Mouse (Mus musculus) embryonic facial prominence, embryonic 12.5 days (tissue): ENCODE measurements at regions not wholly inside any gene's neighbourhood (a gene's known extent, or its start where the extent isn't known, plus 50 kb on each side); places are given as distances from the start of the nearest gene placed in this dataset.
A peak's percentile ranks its signal among the peaks of the same experiment; 100 is the strongest.

Source experiments
- ATAC-seq: fragments of 200-750 bp; cut with Nextera tagmentation; 2 replicates; pipeline ENCODE4 v1.8.0; 2017; ENCODE audit not compliant: insufficient number of reproducible peaks, insufficient read depth, low FRiP score, low TSS enrichment
- H3K27ac ChIP-seq: fragments of 300-500 bp; sonication (generic); 2 replicates; pipeline ENCODE4 v1.5.1; 2016; ENCODE audit warnings: mild to moderate bottlenecking
- H3K27me3 ChIP-seq: fragments of 300-500 bp; sonication (generic); 2 replicates; pipeline ENCODE4 v1.6.1; 2016; ENCODE audit warnings: mild to moderate bottlenecking, moderate library complexity
- H3K36me3 ChIP-seq: fragments of 300-500 bp; sonication (generic); 2 replicates; pipeline ENCODE4 v1.6.1; 2016; ENCODE audit warnings: mild to moderate bottlenecking
- H3K4me1 ChIP-seq: fragments of 300-500 bp; sonication (generic); 2 replicates; pipeline ENCODE4 v1.6.1; 2016
- H3K4me2 ChIP-seq: fragments of 300-500 bp; sonication (generic); replicated peaks from 2 replicates; pipeline ENCODE4 v1.6.1; 2016; ENCODE audit warnings: mild to moderate bottlenecking, moderate library complexity
- H3K4me3 ChIP-seq: fragments of 300-500 bp; sonication (generic); 2 replicates; pipeline ENCODE4 v1.5.1; 2016; ENCODE audit warnings: mild to moderate bottlenecking
- H3K9ac ChIP-seq: fragments of 300-500 bp; sonication (generic); 2 replicates; pipeline ENCODE4 v1.6.1; 2016; ENCODE audit warnings: mild to moderate bottlenecking, moderate library complexity
- H3K9me3 ChIP-seq: fragments of 300-500 bp; sonication (generic); 2 replicates; pipeline ENCODE4 v1.6.1; 2016; ENCODE audit warnings: mild to moderate bottlenecking, moderate library complexity
- WGBS: fragments of 180-500 bp; shearing (Covaris S2); methylation state at CpG from one replicate; pipeline ENCODE4 v1.1.7; 2016; 5-methylcytosine and 5-hydroxymethylcytosine counted together

DNA sequence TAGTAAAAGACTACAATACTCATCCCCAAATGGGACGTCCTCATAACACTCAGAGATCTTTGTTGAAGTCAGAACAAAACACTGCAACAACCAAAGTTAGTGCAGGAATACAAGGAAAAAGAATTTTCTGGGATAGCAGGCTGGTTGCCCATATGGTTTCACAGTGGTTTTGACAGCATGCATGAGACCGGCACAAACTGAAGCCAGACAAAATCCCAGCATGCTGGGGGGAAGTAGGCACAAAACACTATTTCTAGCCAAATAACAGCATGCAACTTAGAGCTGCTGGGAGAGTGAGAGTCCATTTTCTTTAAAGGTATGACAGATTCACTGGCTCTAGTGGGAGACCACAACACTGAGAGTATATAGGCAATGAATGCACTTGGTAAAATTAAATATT, 619.1 kb upstream of the Manea start:
- H3K4me3 ChIP-seq, result no peak overlapping the region
- no peaks in the 10 kb centered on the region for H3K27me3 ChIP-seq
- 84% methylated on average over 2 of the region's 2 CpGs for WGBS
- no peak for ATAC-seq
- no peaks in the 10 kb centered on the region for H3K36me3 ChIP-seq
- H3K4me1 ChIP-seq, result no peaks in the 10 kb centered on the region
- no peaks in the 10 kb centered on the region for H3K9me3 ChIP-seq
- no peak overlapping the region for H3K9ac ChIP-seq
- no peak overlapping the region for H3K4me2 ChIP-seq
- no peak overlapping the region for H3K27ac ChIP-seq

DNA sequence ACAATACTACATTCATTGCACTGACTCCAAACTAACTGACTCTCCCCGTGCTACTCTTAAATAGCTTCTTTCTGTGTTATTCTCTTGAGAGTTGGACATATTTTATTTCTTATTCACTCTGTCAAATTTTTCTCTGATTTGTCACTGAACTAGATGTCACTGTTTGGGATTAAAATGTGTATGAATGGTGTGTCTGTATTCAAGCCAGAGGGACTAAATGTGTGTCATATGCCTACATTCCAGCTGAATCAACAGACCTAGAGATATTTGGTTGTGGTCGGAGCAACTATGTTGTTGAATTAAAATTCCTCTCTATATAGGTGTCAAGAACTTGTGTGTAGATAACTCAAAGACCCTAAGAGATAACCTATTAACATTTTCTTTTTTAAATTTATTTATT, 618.2 kb upstream of the Manea start:
- no peaks in the 10 kb centered on the region for H3K36me3 ChIP-seq
- H3K9me3 ChIP-seq, result no peaks in the 10 kb centered on the region
- no peaks in the 10 kb centered on the region for H3K27me3 ChIP-seq
- H3K4me2 ChIP-seq, result no peak overlapping the region
- H3K4me1 ChIP-seq, result no peaks in the 10 kb centered on the region
- WGBS, result 75% methylated on average over 2 of the region's 2 CpGs
- no peak overlapping the region for H3K9ac ChIP-seq
- no peak overlapping the region for H3K4me3 ChIP-seq
- no peak overlapping the region for H3K27ac ChIP-seq
- no peak for ATAC-seq

DNA sequence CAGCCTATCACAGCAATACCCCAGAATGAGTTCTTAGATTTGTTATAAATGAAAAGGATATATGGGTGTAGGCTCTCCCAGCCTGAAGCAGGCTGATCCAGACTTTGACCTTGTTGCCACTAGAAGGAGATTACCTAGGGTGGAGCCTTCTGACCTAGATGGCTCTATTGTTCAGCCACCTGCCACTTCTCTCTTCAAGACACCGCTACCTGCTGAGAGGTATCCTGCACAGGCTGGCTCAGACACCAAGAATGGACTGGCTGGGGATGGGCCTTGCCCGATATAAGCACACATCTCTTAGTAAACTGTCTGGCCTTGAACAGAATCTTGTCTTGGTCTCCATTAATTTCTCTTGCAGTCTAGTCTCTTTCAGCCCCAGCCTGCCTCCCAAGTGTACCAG, 597.9 kb upstream of the Manea start:
- ATAC-seq, result no peak
- H3K9ac ChIP-seq, result no peak overlapping the region
- 91% methylated on average over 2 of the region's 2 CpGs for WGBS
- no peak overlapping the region for H3K4me2 ChIP-seq
- H3K27me3 ChIP-seq, result no peaks in the 10 kb centered on the region
- no peak overlapping the region for H3K4me3 ChIP-seq
- H3K36me3 ChIP-seq, result no peaks in the 10 kb centered on the region
- H3K9me3 ChIP-seq, result no peaks in the 10 kb centered on the region
- no peak overlapping the region for H3K27ac ChIP-seq
- H3K4me1 ChIP-seq, result no peaks in the 10 kb centered on the region

GRCm38 (mm10) chr4:26933988-26934798, 587.5 kb upstream of the Manea start:
- Histone ChIP-seq H3K4me2 (no peak overlapping the region), H3K27me3 (no peaks in the 10 kb centered on the region), H3K36me3 (no peaks in the 10 kb centered on the region), H3K4me3 (no peak overlapping the region), H3K27ac (no peak overlapping the region), H3K9me3 (no peaks in the 10 kb centered on the region), H3K9ac (no peak overlapping the region), H3K4me1 (no peaks in the 10 kb centered on the region)
- peak; percentile 80; the same call in 1 of the 2 replicates for ATAC-seq
- 64% methylated on average over 10 of the region's 10 CpGs for WGBS

DNA sequence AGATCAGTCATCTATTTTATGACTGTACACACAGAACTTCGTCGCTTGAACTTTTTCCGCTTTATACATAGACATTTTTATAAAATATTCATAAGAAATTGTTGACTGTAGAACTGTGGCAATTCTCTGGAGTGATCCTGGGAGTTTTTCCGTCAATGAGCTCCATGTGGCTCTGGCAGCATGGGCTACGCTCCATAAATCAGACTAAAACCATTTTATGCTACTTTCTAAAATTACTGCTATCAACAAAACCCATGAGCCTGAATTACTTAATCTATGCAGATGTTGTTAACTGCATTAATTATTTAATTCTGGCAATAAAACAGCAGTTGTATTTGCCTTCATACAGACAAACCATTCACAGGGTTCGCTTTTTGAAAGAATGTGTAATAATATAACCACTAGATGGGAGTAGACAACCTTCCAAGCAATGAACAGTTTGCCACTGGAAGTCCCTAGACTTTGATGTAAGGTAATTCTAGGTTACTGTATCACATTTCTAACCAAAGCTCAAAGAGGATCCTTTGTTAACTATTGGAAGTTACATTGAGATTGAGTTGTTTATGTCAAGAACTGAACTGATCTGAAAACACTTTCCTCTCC, 583.3 kb upstream of the Manea start:
- whole genome bisulfite sequencing, result 54% methylated on average over 6 of the region's 6 CpGs
- no peak overlapping the region for H3K4me2 ChIP-seq
- H3K27me3 ChIP-seq, result no peaks in the 10 kb centered on the region
- H3K4me3 ChIP-seq, result no peak overlapping the region
- no peaks in the 10 kb centered on the region for H3K9me3 ChIP-seq
- H3K27ac ChIP-seq, result no peak overlapping the region
- no peaks in the 10 kb centered on the region for H3K4me1 ChIP-seq
- ATAC-seq, result no peak
- H3K36me3 ChIP-seq, result no peaks in the 10 kb centered on the region
- no peak overlapping the region for H3K9ac ChIP-seq

GRCm38 (mm10) chr4:26926060-26926459, 579.4 kb upstream of the Manea start:
- H3K36me3 ChIP-seq, result no peaks in the 10 kb centered on the region
- no peak overlapping the region for H3K4me2 ChIP-seq
- H3K4me1 ChIP-seq, result no peaks in the 10 kb centered on the region
- H3K9me3 ChIP-seq, result no peaks in the 10 kb centered on the region
- H3K4me3 ChIP-seq, result no peak overlapping the region
- no peak for ATAC-seq
- H3K9ac ChIP-seq, result no peak overlapping the region
- H3K27ac ChIP-seq, result no peak overlapping the region
- no peaks in the 10 kb centered on the region for H3K27me3 ChIP-seq
- WGBS, result 87% methylated on average over 3 of the region's 3 CpGs

- no peak for ATAC-seq
- Histone ChIP-seq H3K4me1 (no peaks in the 10 kb centered on the region), H3K4me3 (no peak overlapping the region), H3K27ac (no peak overlapping the region), H3K9me3 (no peaks in the 10 kb centered on the region), H3K36me3 (no peaks in the 10 kb centered on the region), H3K27me3 (no peaks in the 10 kb centered on the region), H3K9ac (no peak overlapping the region), H3K4me2 (no peak overlapping the region)
- WGBS, result 76% methylated on average over 2 of the region's 2 CpGs
Observed at GRCm38 (mm10) chr4:26888514-26888913, 541.8 kb upstream of the Manea start.

- H3K27me3 ChIP-seq, result no peaks in the 10 kb centered on the region
- H3K27ac ChIP-seq, result no peak overlapping the region
- H3K9ac ChIP-seq, result no peak overlapping the region
- no peak overlapping the region for H3K4me2 ChIP-seq
- no peak overlapping the region for H3K4me3 ChIP-seq
- no peak for ATAC-seq
- H3K9me3 ChIP-seq, result no peaks in the 10 kb centered on the region
- no peaks in the 10 kb centered on the region for H3K36me3 ChIP-seq
- H3K4me1 ChIP-seq, result no peaks in the 10 kb centered on the region
- WGBS, result 27% methylated on average over 3 of the region's 3 CpGs
Observed at GRCm38 (mm10) chr4:26879022-26879421, 532.3 kb upstream of the Manea start.

DNA sequence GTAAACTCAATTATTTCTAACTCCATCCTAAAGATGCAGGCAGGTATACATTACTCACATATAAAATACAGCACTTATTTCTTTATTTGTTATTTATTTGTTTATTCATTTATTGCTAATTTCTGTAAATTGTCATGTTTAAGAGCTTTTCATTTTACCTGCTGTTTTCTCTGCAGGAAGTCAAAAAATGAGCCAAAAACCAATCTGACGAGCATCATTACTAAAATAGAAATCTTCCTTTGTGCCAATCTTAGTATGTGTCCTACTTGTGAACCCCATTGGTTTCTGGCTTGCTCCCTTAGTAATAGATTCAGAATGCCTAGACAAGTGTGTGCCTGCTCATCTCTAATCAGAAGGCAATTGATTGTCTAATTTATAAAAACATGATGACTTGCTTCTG, 495.1 kb upstream of the Manea start:
- Histone ChIP-seq H3K9me3 (no peaks in the 10 kb centered on the region), H3K36me3 (no peaks in the 10 kb centered on the region), H3K4me1 (no peaks in the 10 kb centered on the region), H3K4me3 (no peak overlapping the region), H3K27ac (no peak overlapping the region), H3K27me3 (no peaks in the 10 kb centered on the region), H3K4me2 (no peak overlapping the region), H3K9ac (no peak overlapping the region)
- WGBS, result 85% methylated on average over 1 of the region's 1 CpGs
- no peak for ATAC-seq

- Histone ChIP-seq H3K27me3 (no peaks in the 10 kb centered on the region), H3K4me1 (no peaks in the 10 kb centered on the region), H3K27ac (no peak overlapping the region), H3K36me3 (no peaks in the 10 kb centered on the region), H3K4me2 (no peak overlapping the region), H3K9me3 (no peaks in the 10 kb centered on the region), H3K9ac (no peak overlapping the region), H3K4me3 (no peak overlapping the region)
- no peak for ATAC-seq
- 79% methylated on average over 3 of the region's 3 CpGs for WGBS
Observed at GRCm38 (mm10) chr4:26800831-26801230, 454.1 kb upstream of the Manea start.

- H3K27ac ChIP-seq, result no peak overlapping the region
- WGBS, result 87% methylated on average over 1 of the region's 1 CpGs
- no peak overlapping the region for H3K4me2 ChIP-seq
- no peak overlapping the region for H3K4me3 ChIP-seq
- no peaks in the 10 kb centered on the region for H3K4me1 ChIP-seq
- H3K27me3 ChIP-seq, result no peaks in the 10 kb centered on the region
- no peak overlapping the region for H3K9ac ChIP-seq
- no peaks in the 10 kb centered on the region for H3K36me3 ChIP-seq
- no peaks in the 10 kb centered on the region for H3K9me3 ChIP-seq
- ATAC-seq, result no peak
Observed at GRCm38 (mm10) chr4:26793181-26793824, 446.6 kb upstream of the Manea start.

GRCm38 (mm10) chr4:26767896-26768295, 421.2 kb upstream of the Manea start:
- WGBS, result 76% methylated on average over 2 of the region's 2 CpGs
- H3K9ac ChIP-seq, result no peak overlapping the region

More at GRCm38 (mm10) chr4:26767896-26768295, 421.2 kb upstream of the Manea start:
- H3K4me2 ChIP-seq, result no peak overlapping the region
- H3K9me3 ChIP-seq, result no peaks in the 10 kb centered on the region
- no peak for ATAC-seq
- no peaks in the 10 kb centered on the region for H3K36me3 ChIP-seq
- no peak overlapping the region for H3K27ac ChIP-seq
- H3K4me3 ChIP-seq, result no peak overlapping the region
- no peaks in the 10 kb centered on the region for H3K27me3 ChIP-seq
- H3K4me1 ChIP-seq, result no peaks in the 10 kb centered on the region
